Mouse (Mus musculus): ENCODE results near the gene Sspn.
A peak's percentile ranks its signal among the peaks of the same experiment; 100 is the strongest.

The Sspn gene

DNA sequence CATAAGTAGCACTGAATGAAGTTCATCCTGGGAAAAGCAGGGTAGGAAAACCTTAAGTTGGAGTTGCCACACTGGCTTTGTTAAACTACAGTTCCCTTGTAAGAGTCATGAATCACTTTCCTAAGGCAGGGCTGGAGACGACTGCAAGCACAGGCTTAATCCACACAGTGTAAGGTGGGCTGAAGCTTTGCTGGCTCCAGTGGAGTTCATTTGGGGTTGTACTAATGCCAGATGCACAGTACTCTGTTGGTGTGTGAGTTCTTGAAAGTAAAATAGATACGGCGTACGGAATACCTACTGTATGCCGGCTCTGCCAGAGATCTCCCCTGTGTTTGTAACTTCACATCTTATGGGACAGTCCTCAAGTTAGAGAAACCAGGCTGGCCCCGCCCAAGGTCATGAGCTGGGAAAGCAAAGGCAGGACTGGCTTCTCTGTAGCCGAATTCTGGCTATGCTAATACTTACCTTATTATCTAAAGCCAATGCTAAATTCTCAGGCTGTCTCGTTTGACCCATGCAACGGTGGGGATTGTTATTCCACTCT lies 3.3 kb downstream of the Sspn start:
- peak in 1 of 2 experiments; percentile 17 for DNase-seq

DNA sequence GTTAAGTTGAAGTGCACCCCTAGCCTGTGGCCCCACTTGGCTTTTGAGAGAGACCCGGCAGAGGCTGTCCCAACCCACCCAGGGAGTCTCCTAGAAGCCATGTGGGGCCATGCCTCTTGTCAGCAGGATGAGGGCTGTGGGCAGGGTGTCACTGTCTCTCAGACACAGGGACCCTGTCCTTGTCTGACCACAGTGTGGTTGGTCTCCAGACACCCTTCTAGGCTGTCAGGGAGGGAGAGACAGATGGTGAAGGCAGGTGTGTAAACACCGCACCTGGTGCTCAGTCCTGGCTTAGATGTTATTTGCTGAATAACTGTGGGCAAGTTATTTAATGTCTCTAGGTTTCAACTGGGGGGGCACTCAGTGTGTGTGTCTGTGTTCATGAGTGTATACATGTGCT lies 4.5 kb downstream of the Sspn start:
- no peak for DNase-seq

DNA sequence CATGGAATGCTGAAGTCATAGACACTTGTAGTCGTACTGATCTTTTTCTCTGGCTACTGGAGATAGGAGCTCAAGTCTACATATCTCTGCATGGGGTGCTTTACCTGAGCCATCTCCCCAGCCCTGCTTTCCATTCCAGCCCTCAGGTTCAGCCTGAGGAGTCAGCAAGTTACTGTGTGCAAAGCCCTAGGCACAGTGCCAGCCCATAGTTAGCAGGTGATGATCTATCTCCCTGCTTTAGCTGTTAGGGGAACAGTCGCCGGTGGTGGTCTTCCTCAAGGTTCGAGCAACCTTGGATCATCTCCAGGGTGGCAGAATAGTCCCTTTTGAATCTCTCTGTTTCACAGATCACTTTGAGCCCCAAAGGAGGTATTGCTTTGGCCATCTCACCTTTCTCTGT lies 5.1 kb downstream of the Sspn start:
- DNase-seq, result peak; percentile 44 to 52

DNA sequence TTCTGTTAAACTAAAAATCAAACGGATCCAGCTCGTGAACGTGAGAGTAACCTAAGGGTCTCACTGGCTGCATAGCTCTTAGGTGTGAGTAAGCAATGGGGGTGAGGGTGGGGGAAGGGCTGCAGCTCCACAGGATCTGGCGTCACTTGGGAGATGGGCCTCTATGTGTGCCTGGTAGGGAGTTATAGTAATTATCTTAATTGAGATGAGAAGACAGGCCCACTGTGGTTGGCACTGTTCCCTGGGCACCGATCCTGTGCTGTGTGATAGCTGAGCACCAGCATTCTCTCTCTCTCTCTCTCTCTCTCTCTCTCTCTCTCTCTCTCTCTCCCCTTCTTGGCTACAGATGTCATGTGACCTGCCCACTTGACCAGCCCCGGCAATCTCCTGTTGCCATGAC lies 9.4 kb downstream of the Sspn start:
- no peak for DNase-seq

DNA sequence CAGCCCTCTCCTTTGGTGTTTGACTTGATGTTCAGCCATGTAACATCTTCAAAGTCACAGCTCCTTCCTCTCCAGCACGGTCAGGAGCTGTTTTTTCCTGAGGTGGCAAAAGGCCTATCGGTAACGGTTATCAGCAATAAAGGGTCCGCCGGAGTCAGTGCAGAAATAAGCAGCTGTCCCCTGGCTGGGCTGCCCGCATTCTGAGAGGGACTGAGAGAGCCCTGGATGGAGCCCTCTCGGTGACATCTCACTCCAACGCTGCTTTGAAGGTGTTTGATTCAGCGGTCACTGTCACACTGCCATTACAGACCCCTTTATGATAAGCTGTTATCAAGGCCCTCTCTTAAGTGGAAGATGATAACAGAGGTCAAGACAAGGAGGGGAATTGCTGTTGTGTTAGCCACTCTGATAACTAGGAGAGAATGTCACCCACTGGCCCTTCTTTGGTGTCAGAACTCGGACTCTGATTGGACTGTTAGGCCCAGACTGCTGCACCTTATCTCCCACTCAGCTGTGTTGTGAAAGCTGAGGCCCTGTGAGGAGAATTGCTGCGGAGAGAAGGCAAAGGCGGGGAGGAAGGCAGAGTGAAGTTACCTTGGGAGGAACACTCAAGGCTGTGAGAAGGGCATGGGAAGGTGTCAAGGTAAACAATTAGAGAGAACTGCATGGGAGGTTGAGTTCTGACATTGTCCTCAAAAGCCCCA lies 11.0 kb downstream of the Sspn start:
- no peak for DNase-seq

DNA sequence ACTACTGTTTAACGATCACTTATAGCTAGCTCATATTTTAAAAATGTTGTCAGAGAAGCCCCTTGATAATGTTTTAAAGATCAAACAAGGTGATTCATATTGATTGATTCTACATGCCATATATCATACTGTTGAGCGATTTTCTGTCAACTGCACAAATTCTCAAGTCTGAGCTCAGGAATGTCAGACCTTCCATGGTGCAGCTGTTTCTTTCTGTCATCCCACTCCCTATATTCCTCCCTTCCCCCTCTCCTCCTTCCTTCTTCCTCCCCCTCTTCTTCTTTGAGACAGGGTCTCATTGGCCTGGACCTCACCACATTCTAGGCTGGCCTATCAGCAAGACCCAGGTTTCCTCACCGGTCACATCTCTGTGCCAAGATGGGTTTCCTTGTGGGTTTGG lies 12.0 kb downstream of the Sspn start:
- DNase-seq, result no peak

DNA sequence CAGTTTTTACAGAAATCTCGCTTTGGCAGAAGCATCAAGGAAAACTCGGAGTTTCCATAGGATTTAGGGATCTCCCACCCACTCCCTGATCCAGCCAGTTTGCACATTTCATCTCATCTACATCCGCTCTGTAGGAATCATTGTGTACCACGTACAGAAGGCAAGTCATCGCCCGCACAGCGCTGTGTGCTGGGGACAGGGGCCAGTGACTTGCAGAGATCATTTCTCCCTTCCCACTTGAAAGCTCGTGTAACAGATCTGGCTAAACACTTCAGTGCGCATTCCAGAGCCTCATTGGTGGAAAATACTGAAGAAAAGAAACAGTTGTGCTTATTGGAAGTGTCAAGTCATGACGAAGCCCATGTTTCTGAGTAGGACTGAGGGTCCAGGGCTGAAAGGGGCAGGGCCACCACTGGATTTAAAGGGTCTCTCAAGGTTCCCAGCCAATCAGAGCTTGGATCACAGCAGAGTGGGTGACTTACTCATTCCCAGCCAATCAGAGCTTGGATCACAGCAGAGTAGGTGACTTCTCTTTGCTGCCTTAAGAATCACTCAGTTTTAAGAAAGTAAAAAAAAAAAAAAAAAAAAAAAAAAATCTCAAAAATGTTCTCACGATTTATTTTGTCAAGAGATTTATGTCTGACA lies 14.4 kb downstream of the Sspn start:
- DNase-seq, result no peak

DNA sequence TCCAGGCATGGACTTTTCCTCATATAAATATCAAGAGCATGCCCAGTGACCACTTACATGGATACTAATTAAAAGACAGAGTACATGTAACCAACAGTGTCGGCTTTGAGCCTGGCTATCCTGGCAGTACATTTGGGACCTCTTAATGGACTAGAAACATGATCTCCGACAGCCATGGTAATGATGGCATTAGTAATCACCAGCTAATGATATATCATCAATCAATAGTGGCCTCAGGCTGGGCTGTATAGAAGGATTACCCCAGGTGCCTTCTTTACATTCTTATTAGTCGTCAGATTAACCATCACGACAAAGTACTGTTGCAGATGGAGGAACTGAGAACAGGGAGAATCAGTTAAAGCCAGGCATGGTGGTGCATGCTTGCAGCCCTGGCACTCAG lies 17.6 kb downstream of the Sspn start:
- no peak for DNase-seq

DNA sequence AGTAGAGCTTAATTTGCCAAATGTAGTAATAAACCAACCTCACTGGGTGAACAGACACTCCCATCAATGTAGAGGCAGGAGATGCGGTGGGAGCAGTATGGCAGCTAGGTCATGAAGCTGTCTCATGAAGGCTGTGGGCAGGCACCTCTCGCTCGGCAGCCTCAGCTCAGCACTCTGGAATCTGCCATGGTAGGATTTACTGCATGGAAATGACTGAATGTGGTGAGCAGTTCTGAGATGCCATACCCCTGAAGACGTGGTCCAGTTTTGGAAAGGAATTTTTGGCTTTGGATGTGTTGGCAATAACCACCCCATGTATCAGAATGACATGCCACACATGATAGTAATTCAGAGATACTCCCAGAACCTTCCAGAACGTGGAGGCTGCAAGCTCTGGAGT lies 19.2 kb downstream of the Sspn start:
- no peak for DNase-seq

DNA sequence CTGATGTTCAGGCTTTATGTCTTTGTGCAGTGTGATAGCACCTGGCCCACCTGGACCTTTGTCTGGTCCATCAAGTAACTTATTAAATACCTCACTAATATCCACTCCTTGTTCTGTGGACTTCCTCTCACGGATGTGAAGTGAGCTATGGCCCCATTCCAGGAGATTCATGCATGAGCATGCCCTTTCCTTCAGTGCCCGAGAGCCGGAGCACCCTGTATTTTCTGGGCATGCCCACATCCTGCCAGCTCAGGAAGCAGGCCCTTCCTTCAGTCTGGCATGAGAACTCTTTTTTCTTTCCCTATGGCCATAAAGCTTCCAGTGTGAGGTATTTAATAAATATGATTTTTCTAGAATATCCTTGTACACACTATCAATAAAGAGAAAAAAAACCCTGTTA lies 21.2 kb downstream of the Sspn start:
- DNase-seq, result peak; percentile 19 to 22

DNA sequence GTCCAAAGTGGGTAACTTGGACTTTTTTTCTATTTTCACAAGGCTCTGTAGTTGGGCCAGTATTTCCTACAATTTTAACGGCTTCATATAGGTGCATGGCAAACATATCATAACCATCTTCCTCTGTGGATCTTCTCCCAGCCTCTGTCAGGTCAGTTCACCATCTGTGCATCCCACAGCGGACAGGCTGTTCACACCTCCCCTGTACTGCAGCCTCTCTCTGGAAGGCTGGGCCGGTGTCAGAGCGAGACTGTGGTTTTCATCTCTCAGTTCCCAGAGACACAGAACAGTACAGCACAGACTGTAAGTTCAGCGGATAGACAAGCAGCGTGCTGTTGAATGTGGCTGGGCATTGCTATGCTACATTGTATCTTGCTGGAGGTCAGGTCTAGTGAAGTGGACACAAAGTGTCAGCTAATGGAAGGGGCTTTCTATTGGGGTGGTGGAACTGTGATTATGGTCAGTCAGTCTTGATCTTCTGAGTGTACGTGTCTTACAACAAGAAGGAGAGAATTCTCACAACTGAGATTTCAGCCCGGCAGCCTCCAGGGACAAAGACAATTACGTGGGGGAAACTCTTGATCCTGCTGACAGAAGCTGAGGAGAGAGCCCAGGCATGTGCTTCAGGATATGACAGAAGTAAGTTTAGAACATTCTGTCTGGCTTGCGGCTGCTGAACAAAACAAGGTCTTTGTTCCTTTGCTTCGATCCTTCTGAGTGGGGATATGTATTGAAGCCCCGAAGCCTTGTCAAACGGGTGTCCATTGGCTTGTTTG lies 21.9 kb downstream of the Sspn start:
- no peak for DNase-seq

DNA sequence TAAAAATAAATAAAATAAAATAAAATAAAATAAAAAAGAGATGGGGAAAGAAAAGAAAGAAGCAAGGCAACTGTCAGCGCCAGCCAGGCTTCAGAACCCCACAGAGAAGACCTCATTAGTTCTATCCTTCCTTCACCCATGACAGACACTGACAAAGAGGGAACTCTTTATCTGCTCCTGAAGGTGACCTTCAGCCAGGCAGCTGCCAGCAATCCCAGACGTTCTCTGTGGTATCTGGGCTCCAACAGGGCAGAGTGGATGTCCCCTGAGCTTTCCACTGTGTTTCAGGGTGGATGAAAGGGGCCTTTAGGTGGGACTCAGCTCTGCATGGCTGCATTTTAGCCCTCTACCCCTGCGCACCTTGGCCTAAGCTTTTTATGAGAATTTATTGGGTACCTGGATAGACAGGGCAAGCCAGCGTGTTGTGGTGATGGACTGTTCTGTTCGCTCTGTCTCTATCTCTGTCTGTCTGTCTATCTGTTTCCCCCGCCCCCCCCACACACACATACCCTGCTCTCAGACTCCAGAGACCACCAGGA lies 26.1 kb downstream of the Sspn start:
- DNase-seq, result no peak

DNA sequence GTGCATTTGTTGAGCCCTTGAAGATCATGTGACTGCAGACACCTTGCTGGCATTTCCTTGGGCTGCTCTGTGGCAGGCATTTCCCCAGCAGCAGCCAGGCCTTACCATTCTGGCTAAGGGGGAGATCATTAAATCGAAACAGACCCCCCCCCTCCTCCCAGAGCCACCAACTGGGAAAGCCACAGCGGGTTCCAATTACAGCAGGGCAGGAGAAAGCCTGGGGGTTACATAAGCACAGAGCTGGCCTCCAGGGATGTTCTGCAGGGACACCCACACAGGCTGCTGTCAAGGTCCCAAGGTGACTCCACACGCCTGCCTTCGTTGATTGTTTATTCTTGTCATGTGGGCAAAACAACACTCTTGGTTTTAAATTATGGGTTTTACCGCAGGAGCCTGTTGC lies 26.6 kb downstream of the Sspn start:
- no peak for DNase-seq

DNA sequence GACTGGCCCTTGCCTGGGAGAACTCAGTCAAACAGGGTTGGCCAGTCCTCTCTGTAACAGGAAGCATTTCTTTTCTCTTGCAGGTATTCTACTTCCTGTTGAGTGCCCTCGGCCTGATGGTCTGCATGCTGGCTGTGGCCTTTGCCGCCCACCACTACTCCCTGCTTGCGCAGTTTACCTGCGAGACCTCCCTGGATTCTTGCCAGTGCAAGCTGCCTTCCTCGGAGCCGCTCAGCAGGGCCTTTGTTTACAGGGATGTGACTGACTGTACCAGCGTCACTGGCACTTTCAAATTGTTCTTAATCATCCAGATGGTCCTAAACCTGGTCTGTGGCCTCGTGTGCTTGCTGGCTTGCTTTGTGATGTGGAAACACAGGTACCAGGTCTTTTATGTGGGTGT lies 29.6 kb downstream of the Sspn start:
- no peak for DNase-seq

DNA sequence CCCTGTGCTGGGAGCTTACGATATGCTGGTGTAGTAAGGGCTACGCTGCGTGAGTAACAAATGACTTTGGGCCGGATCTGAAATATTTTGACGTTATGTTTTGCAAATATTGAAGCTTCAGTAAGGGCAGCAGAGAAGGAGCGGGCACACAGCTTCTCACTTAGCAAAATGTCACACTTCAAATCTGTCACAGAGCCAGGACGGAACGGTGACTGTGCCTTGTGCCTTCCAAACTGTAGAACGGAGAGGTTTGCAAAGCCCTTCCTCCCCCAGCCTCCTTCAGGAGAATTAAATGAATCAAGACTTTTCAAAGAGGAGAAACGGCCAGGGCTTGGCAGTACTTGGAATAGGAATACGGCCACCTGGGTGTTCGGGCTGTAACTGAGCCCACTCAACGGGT lies 32.5 kb downstream of the Sspn start:
- DNase-seq, result no peak

DNA sequence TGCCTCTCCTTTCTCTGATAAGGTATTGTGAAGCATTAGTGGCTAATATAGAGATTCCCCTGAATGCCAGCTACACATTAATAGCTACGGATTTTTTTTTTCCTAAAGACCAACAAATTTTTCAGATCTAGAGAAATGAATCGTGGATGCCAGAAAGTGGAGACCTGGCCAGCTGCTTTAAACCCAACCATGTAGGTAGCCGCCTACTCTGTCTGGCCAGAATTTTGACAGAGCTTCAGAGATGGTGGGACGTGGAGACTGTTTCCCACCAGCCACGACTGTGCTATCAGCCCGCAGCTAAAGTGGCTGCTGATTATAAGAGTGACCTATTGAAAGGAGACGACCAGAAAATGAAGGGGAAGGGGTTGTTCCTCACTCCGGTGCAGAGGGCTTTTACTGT lies 36.3 kb downstream of the Sspn start:
- DNase-seq, result no peak

DNA sequence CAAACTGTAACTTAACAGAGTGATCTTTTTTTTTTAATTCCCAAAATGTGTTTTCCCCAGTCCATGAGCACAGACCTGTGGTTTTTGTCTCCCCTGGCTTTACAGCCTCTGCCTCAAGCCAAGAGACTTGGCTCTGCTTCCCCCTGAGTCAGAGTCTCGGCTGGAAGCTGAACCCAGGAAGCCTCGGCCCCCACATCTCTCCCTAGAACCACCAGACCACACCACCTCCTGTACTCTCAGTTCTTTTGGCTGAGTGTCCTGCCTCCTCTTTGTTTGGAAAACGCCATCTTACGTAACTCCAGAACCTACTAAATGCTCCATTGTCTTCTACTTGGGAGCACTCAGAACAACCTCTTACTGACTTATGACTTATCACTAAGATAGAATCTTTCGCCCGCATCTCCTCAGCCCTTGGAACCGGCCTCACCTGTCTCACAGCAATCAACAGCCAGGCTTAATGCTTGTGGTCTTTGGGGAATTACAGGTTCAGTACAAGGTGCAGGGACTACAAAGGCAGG lies 36.9 kb downstream of the Sspn start:
- DNase-seq, result no peak

DNA sequence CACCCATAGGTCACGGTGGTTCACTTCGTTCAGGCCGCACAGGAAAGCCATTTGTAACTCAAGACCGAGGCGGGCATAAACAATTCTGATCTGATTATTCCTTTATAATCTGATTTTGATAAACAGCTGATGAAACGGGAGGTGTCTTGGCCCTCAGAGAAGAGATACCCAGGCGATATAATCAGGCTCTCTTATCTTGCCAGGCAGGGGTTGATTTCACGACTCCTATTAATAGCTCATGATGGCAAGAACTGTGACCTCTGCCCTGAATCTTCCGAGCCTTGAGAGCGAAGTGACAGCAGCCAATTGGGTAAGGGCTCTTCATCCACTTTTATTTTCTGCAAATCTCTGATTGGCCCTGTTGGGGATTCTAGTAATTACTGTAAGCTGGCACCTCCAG lies 37.4 kb downstream of the Sspn start:
- no peak for DNase-seq

DNA sequence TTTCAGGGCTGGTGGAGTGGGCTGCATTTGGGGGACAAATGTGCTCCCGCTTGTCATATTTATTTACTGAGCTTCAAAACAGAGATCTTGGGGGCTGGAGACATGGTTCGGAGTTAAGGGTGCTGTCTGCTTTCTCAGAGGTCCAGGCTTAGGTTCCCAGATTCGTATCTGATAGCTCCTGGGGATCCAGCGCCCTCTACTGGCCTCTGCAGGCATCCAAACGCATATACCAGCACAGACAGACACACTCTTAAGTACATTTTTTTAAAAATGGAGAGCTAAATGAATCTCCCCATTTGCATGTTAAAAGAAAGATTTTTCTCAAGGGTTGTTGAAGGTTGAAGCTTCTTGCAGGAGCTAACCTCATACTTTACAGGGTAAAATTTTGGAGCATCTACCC lies 38.1 kb downstream of the Sspn start:
- no peak for DNase-seq

DNA sequence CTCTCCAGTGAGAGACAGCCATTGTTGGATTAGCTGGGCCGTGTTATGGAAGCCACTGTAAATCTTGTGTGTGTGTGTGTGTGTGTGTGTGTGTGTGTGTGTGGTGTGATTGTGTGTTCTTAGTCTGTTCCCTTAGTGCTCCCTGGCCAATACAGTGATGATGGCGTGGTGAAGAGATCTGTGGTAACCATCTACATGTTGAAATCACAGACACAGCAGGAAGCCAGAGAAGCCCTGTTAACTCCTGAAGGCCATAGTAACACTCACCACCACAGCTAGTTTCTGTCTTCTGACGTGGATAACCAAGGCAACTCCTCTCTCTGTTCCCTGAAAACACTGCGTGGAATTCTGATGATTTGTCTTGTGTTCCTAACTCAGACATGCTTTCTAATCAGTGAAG lies 40.7 kb downstream of the Sspn start:
- DNase-seq, result no peak

DNA sequence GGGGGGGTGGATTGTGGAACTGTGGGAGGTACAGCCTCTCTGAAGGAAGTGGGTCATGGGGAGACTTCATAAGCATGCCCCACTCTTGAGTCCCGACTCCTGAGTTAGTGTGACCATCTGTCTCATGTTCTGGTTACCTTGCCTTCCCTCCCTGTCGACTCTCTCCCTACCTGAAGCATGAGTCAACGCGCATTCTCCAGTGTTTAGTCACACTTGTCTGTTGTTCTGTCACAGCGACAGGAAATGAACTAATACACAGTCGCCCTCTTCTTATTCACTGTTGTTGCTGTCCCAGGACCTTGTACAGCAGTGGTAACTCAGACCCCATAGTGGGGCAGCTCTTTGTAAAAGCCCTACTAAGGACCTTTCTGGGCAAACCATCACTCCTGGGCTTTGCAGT lies 41.4 kb downstream of the Sspn start:
- DNase-seq, result no peak

DNA sequence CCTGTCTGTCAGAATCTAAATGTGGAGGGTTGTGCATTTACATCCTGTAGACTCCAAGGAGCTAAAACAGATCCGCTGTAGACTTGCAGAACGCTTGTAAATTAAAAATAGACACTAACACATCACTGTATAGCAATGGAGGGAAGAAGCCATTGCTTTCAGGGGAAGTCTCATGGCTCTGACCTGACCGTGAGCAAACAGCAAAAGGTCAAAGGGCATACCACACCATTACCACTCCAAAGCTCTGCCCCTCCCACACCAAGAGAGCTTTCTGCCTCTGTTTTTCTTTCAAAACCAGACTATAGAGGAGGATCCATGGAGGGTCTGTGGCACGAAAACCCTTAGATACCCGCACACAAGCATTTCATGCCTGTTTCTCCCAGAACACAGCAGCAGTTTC lies 41.9 kb downstream of the Sspn start:
- DNase-seq, result no peak

DNA sequence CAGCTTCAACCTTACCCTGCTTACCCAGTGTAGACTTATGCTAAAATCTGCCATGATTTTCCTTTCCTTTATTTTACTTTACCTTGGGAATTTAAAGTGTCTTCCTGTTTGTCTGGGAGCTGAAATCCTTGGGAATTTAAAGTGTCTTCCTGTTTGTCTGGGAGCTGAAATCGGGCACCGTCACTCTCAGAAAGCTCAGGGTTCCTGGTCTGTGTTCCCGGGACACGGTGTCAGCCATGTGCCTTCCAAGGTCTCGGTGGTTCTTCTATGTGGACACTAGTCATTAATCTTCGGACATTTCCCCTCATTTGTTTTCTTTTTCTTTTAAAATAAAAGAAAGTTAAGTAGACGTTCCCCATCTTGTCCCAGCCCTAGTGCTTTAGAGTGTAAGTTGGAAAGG lies 43.3 kb downstream of the Sspn start:
- DNase-seq, result no peak

Data from kidney, postnatal 36 days (tissue).